Mouse (Mus musculus): Measurements from ENCODE around the gene Tmc6.

Tmc6 gene

DNA sequence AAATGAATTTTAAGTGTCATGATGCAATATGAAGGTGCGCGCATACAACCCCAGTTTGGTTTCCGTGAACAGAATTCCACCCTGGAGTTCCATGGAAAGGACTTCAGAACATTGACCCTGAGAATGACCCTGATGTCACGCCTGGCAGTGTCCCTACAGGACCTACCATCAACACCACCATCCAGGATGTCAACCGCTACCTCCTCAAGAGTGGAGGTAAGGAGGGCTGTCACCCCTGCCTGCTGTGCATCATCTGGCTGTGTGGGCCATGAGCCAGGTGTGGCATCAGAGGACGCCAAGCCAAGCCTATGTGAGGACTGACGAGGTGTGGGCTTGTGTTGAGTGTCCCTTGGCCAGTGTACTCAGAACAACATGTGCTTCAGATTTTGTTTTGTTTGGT is 26.1 kb downstream of the Tmc6 start:
- DNase-seq (ENCODE audit: low read depth, low spot score): no peak

DNA sequence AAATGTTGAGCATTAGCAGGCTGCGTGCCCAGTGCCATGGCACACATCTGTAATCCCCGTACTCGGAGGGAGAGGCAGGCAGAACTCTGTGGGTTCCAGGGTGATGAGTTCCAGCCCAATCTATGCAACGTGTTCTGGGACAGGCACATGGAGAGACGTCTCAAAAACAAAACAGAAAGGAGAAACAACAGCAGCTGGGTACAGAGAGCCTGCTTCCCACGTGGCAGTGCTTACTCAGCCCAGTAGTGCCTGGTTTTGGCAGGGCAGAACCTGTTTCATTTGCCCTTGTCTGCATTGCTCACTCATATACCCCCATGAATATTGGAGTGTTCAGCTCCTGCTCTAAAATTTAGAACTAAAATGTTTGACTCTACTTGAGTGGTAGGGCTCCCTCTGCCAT is 30.5 kb downstream of the Tmc6 start:
- DNase-seq (ENCODE audit: low read depth, low spot score): no peak

DNA sequence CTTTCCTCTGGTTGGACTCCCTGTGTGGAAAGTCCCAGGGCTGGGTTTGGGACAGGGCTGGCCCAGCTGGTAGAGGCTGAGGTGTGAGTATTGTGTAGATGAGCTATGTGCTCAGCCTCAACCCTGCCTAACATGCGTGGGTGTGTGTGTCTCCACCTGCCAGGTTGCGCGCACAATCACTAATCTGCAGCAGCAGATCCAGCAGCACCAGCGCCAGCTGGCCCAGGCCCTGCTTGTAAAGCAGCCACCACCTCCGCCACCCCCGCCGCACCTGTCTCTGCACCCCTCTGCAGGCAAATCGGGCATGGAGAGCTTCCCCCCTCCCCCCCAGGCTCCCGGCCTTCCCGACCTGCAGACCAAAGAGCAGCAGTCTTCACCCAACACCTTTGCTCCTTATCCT is 32.6 kb downstream of the Tmc6 start:
- no peak for DNase-seq (ENCODE audit: low read depth, low spot score)

DNA sequence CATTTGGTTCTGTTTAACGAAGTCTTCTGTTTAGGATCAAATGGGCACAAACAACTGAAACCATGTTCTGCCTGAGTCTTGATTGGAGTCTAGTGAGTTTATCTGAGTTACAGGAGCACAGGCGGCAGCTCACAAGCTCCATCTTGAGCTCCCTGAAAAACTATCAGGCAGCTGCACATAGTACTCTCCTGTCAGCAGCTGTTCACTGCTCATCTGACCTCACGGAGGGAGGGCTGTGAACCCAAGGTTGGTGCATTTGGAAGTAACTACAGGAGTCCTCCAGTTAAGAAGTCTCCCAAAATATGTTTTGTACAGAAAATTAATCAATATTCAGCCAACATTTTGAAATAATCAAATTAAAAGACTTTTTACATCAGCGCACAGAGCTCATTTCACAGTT is 33.4 kb downstream of the Tmc6 start:
- DNase-seq (ENCODE audit: low read depth, low spot score): peak; percentile 39

GRCm38 (mm10) chr11:117743454-117744030 is 38.5 kb downstream of the Tmc6 start:
- no peak for DNase-seq (ENCODE audit: low read depth, low spot score)

DNA sequence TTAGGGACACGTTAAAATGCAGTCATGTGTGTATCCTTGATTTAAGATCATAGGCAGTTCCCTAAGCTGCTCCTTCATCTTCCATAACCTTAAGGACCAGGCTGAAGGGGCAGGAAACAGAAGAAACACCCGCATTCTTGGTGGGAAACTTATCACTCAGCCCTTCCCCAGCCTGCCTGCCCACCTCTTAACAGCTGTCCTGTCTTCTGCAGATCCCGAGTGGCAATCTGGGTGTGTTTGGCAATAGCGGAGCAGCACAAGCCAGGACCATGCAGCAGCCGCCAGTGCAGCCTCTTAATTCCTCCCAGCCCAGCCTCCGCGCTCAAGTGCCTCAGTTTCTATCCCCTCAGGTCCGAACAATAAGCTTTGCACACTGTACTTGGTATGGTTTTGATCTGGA is 39.3 kb downstream of the Tmc6 start:
- no peak for DNase-seq (ENCODE audit: low read depth, low spot score)

- DNase-seq (ENCODE audit: low read depth, low spot score): no peak
Measured at GRCm38 (mm10) chr11:117742243-117742642, 39.8 kb downstream of the Tmc6 start.

DNA sequence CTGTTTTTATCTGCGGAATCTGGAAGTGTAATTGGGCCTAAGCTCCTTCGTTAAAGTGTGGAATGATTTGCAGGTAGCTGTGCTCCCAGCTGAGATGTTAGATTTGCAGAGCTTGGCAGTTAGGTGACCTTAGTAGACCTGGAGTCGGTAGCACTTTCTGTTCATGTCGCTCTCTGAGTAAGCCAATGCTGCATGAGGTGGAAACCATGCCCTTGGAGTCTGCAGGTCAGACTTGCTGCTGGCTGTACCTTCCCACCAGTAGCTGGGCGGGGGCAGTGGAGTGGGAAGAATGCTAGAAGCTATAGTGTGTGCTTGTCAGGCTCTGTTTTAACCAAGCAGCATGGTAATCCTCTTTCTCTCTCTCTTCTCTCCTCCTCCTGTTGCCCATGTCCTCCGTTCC is 40.9 kb downstream of the Tmc6 start:
- DNase-seq (ENCODE audit: low read depth, low spot score): peak; percentile 44

DNA sequence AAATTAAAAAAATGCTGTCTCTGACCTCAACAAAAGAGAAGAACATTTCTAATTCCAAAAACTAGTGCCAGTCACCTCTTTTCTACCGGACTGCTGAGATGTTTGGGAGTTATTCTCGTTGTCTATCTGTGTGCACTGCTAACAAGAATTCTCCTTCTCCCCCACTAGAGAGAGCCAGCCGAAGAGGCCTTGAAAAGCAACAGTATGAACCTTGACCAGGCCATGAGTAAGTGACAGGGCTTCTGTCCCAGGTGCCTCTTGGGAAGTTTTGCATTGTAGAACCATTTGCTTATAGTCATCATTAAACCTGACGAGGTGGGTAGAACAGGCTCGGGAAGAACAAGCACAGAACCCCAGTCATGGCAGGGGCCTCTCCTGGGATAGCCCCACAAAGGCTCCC is 43.9 kb downstream of the Tmc6 start:
- DNase-seq (ENCODE audit: low read depth, low spot score): no peak

DNA sequence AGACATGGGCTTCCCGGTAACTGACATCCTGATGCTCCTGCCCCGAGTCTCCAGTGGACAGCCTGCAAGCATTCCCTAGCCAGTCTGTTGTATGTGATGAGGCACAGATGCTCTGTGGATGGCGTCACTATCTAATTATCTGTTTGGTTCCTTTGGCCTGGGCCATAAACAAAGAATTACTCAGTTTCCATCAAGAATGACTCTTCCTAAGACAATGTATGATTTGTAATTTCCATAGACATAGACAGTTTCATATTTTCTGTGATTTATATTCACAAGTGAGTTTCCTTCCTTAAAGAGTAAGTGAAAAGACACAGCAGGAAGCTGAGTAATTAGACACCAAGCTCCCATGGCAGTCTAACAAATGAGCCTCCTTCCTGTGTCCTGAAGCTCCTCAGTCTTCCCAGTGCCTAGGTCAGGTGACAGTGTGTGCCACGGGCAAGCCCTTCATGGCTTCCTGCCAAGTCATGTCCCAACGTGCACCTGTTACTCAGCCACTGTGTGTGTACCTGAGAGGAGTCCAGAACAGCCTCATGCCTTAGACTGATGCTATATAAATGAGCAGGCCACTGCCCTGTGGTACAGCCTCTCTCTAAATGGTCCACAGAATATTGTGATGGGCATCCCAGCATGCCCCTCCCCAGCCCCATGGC is 45.8 kb downstream of the Tmc6 start:
- peak; percentile 35 for DNase-seq (ENCODE audit: low read depth, low spot score)

GRCm38 (mm10) chr11:117731470-117731869 is 50.5 kb downstream of the Tmc6 start:
- DNase-seq (ENCODE audit: low read depth, low spot score): no peak

DNA sequence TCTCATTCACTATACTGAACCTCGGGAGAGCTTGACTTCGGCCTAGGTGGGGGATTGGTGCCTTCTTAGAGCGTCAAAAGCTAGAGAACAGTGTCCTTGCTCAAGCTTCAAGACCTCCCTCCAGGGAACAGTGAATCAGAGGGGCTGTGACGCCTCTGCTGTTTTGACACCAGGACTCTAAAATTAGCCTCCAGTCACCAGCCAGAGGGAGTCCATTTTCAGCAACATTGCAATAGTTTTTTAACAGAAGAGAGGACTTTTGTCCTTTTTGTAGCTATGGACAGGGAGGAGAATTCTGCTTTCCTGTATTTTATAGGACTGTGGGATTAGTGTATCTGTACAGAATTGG is 51.5 kb downstream of the Tmc6 start:
- peak; percentile 40 for DNase-seq (ENCODE audit: low read depth, low spot score)

GRCm38 (mm10) chr11:117729798-117730489 is 52.1 kb downstream of the Tmc6 start:
- DNase-seq (ENCODE audit: low read depth, low spot score): no peak

DNA sequence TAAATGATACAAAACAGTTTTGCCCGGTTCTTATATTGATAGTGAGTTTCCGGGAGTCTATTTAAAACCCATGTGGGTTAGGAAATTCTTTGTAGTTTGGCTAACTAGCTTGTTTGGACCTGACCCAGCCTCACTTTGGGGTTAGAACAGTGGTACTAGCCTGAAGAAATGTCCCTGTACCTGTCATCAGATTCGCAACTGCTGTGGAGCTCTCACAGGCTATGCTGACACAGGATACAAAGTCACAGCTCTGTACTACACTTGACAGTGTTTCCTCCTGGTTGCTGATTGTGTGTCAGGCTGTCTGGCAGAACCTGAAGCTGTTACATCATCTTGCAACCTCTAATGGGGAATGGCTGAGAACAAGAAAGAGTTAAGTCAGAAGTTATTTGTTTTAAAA is 52.7 kb downstream of the Tmc6 start:
- no peak for DNase-seq (ENCODE audit: low read depth, low spot score)

- peak; percentile 62 for DNase-seq (ENCODE audit: low read depth, low spot score)
Measured at GRCm38 (mm10) chr11:117728841-117729240, 53.2 kb downstream of the Tmc6 start.

- DNase-seq (ENCODE audit: low read depth, low spot score): no peak
Measured at GRCm38 (mm10) chr11:117728245-117728644, 53.8 kb downstream of the Tmc6 start.

GRCm38 (mm10) chr11:117727031-117727430 is 55.0 kb downstream of the Tmc6 start:
- no peak for DNase-seq (ENCODE audit: low read depth, low spot score)

GRCm38 (mm10) chr11:117724604-117725301 is 57.2 kb downstream of the Tmc6 start:
- peak; percentile 25 for DNase-seq (ENCODE audit: low read depth, low spot score)

GRCm38 (mm10) chr11:117718838-117719237 is 63.2 kb downstream of the Tmc6 start:
- DNase-seq (ENCODE audit: low read depth, low spot score): no peak

All from skeletal muscle tissue, adult 2 months (tissue).